Mouse (Mus musculus): ENCODE measurements at regions not wholly inside any gene's neighbourhood (a gene's known extent, or its start where the extent isn't known, plus 50 kb on each side); places are given as distances from the start of the nearest gene placed in this dataset.

GRCm38 (mm10) chr5:118951067-118951466 is 390.6 kb downstream of the Med13l start:
- Histone ChIP-seq H3K4me1 (replicated peaks; ENCODE audit: control insufficient read depth, insufficient read depth, low read length) (no peaks in the 10 kb centered on the region), H3K9ac (ENCODE audit: low read depth, low read length) (no peak overlapping the region), H3K36me3 (ENCODE audit: control insufficient read depth, insufficient read depth) (no peaks in the 10 kb centered on the region), H3K9me3 (ENCODE audit: control insufficient read depth) (no peaks in the 10 kb centered on the region), H3K4me2 (replicated peaks; ENCODE audit: low read depth) (no peak overlapping the region), H3K27ac (ENCODE audit: low read depth, low read length) (no peak overlapping the region), H3K4me3 (ENCODE audit: low read depth, low read length) (no peak overlapping the region), H3K27me3 (replicated peaks; ENCODE audit: control insufficient read depth, insufficient read depth, low read length) (no peaks in the 10 kb centered on the region)
- ATAC-seq: no peak
- no peak for TF ChIP-seq CTCF (IDR thresholded peaks at IDR 0.05; ENCODE audit: low read depth)
- 75% methylated on average over 7 of the region's 7 CpGs for WGBS

GRCm38 (mm10) chr5:118960521-118961001 is 400.1 kb downstream of the Med13l start:
- Histone ChIP-seq H3K27ac (ENCODE audit: low read depth, low read length) (no peak overlapping the region), H3K9ac (ENCODE audit: low read depth, low read length) (no peak overlapping the region), H3K36me3 (ENCODE audit: control insufficient read depth, insufficient read depth) (no peaks in the 10 kb centered on the region), H3K4me1 (replicated peaks; ENCODE audit: control insufficient read depth, insufficient read depth, low read length) (no peaks in the 10 kb centered on the region), H3K27me3 (replicated peaks; ENCODE audit: control insufficient read depth, insufficient read depth, low read length) (no peaks in the 10 kb centered on the region), H3K4me2 (replicated peaks; ENCODE audit: low read depth) (no peak overlapping the region), H3K9me3 (ENCODE audit: control insufficient read depth) (no peaks in the 10 kb centered on the region), H3K4me3 (ENCODE audit: low read depth, low read length) (no peak overlapping the region)
- WGBS: 58% methylated on average over 21 of the region's 21 CpGs
- ATAC-seq: no peak
- TF ChIP-seq CTCF (IDR thresholded peaks at IDR 0.05; ENCODE audit: low read depth): no peak

- no peaks in the 10 kb centered on the region for H3K27me3 ChIP-seq (replicated peaks; ENCODE audit: control insufficient read depth, insufficient read depth, low read length)
- ATAC-seq: no peak
- no peak overlapping the region for H3K27ac ChIP-seq (ENCODE audit: low read depth, low read length)
- WGBS: 74% methylated on average over 11 of the region's 11 CpGs
- no peak for TF ChIP-seq CTCF (IDR thresholded peaks at IDR 0.05; ENCODE audit: low read depth)
- no peaks in the 10 kb centered on the region for H3K9me3 ChIP-seq (ENCODE audit: control insufficient read depth)
- H3K4me3 ChIP-seq (ENCODE audit: low read depth, low read length): no peak overlapping the region
- H3K4me1 ChIP-seq (replicated peaks; ENCODE audit: control insufficient read depth, insufficient read depth, low read length): no peaks in the 10 kb centered on the region
- H3K9ac ChIP-seq (ENCODE audit: low read depth, low read length): no peak overlapping the region
- no peak overlapping the region for H3K4me2 ChIP-seq (replicated peaks; ENCODE audit: low read depth)
- no peaks in the 10 kb centered on the region for H3K36me3 ChIP-seq (ENCODE audit: control insufficient read depth, insufficient read depth)
These were observed 400.6 kb downstream of the Med13l start for GRCm38 (mm10) chr5:118961091-118961490.

- H3K4me2 ChIP-seq (replicated peaks; ENCODE audit: low read depth): no peak overlapping the region
- H3K9me3 ChIP-seq (ENCODE audit: control insufficient read depth): no peaks in the 10 kb centered on the region
- peak; percentile 19 for TF ChIP-seq CTCF (IDR thresholded peaks at IDR 0.05; ENCODE audit: low read depth)
- peak overlapping the region; percentile 5; the same call in 1 of the 2 replicates for H3K27ac ChIP-seq (ENCODE audit: low read depth, low read length)
- no peak overlapping the region for H3K4me3 ChIP-seq (ENCODE audit: low read depth, low read length)
- H3K9ac ChIP-seq (ENCODE audit: low read depth, low read length): no peak overlapping the region
- no peaks in the 10 kb centered on the region for H3K4me1 ChIP-seq (replicated peaks; ENCODE audit: control insufficient read depth, insufficient read depth, low read length)
- no peaks in the 10 kb centered on the region for H3K36me3 ChIP-seq (ENCODE audit: control insufficient read depth, insufficient read depth)
- H3K27me3 ChIP-seq (replicated peaks; ENCODE audit: control insufficient read depth, insufficient read depth, low read length): no peaks in the 10 kb centered on the region
- peak; percentile 94 for ATAC-seq
- WGBS: 64% methylated on average over 3 of the region's 3 CpGs
These were observed 401.7 kb downstream of the Med13l start for GRCm38 (mm10) chr5:118962152-118962551.

GRCm38 (mm10) chr5:118963001-118963400 is 402.5 kb downstream of the Med13l start:
- no peaks in the 10 kb centered on the region for H3K36me3 ChIP-seq (ENCODE audit: control insufficient read depth, insufficient read depth)
- no peak overlapping the region for H3K4me2 ChIP-seq (replicated peaks; ENCODE audit: low read depth)
- H3K9ac ChIP-seq (ENCODE audit: low read depth, low read length): no peak overlapping the region
- no peaks in the 10 kb centered on the region for H3K27me3 ChIP-seq (replicated peaks; ENCODE audit: control insufficient read depth, insufficient read depth, low read length)
- no peak for TF ChIP-seq CTCF (IDR thresholded peaks at IDR 0.05; ENCODE audit: low read depth)
- no peaks in the 10 kb centered on the region for H3K4me1 ChIP-seq (replicated peaks; ENCODE audit: control insufficient read depth, insufficient read depth, low read length)
- H3K27ac ChIP-seq (ENCODE audit: low read depth, low read length): no peak overlapping the region
- no peak overlapping the region for H3K4me3 ChIP-seq (ENCODE audit: low read depth, low read length)
- H3K9me3 ChIP-seq (ENCODE audit: control insufficient read depth): no peaks in the 10 kb centered on the region
- no peak for ATAC-seq
- 94% methylated on average over 3 of the region's 3 CpGs for WGBS

GRCm38 (mm10) chr5:118966901-118967300 is 406.4 kb downstream of the Med13l start:
- Histone ChIP-seq H3K27me3 (replicated peaks; ENCODE audit: control insufficient read depth, insufficient read depth, low read length) (no peaks in the 10 kb centered on the region), H3K4me2 (replicated peaks; ENCODE audit: low read depth) (no peak overlapping the region)
- 80% methylated on average over 6 of the region's 6 CpGs for WGBS

GRCm38 (mm10) chr5:118967718-118968117 is 407.2 kb downstream of the Med13l start:
- no peak overlapping the region for H3K9ac ChIP-seq (ENCODE audit: low read depth, low read length)
- ATAC-seq: no peak

More at GRCm38 (mm10) chr5:118966901-118967300, 406.4 kb downstream of the Med13l start:
- no peak overlapping the region for H3K9ac ChIP-seq (ENCODE audit: low read depth, low read length)
- no peak for ATAC-seq
- no peaks in the 10 kb centered on the region for H3K9me3 ChIP-seq (ENCODE audit: control insufficient read depth)
- no peak overlapping the region for H3K27ac ChIP-seq (ENCODE audit: low read depth, low read length)
- no peaks in the 10 kb centered on the region for H3K36me3 ChIP-seq (ENCODE audit: control insufficient read depth, insufficient read depth)
- TF ChIP-seq CTCF (IDR thresholded peaks at IDR 0.05; ENCODE audit: low read depth): no peak
- H3K4me3 ChIP-seq (ENCODE audit: low read depth, low read length): no peak overlapping the region
- no peaks in the 10 kb centered on the region for H3K4me1 ChIP-seq (replicated peaks; ENCODE audit: control insufficient read depth, insufficient read depth, low read length)

More at GRCm38 (mm10) chr5:118967718-118968117, 407.2 kb downstream of the Med13l start:
- H3K27me3 ChIP-seq (replicated peaks; ENCODE audit: control insufficient read depth, insufficient read depth, low read length): no peaks in the 10 kb centered on the region
- H3K4me2 ChIP-seq (replicated peaks; ENCODE audit: low read depth): no peak overlapping the region
- H3K4me3 ChIP-seq (ENCODE audit: low read depth, low read length): no peak overlapping the region
- TF ChIP-seq CTCF (IDR thresholded peaks at IDR 0.05; ENCODE audit: low read depth): no peak
- no peaks in the 10 kb centered on the region for H3K9me3 ChIP-seq (ENCODE audit: control insufficient read depth)
- no peaks in the 10 kb centered on the region for H3K36me3 ChIP-seq (ENCODE audit: control insufficient read depth, insufficient read depth)
- no peaks in the 10 kb centered on the region for H3K4me1 ChIP-seq (replicated peaks; ENCODE audit: control insufficient read depth, insufficient read depth, low read length)
- 52% methylated on average over 11 of the region's 11 CpGs for WGBS
- no peak overlapping the region for H3K27ac ChIP-seq (ENCODE audit: low read depth, low read length)
